Mouse (Mus musculus): Measurements from ENCODE around the gene Sbno2. TPM values are rescaled to one million over a fixed set of nuclear protein-coding genes. Genes with fewer than 3 reads are reported as not detected.

Gene Sbno2
- polyA plus RNA-seq, 1 experiment from 2014 or later, result 15.0 TPM

- peaks cover 90% of the 10 kb centered on the region for H3K36me3 ChIP-seq
- peak; percentile 88 for ATAC-seq
- H3K27ac ChIP-seq, result peak overlapping the region; percentile 96
- peak overlapping the region; percentile 73 for H3K9ac ChIP-seq
- H3K4me3 ChIP-seq, result peak overlapping the region; percentile 32
- H3K4me2 ChIP-seq, result peak overlapping the region; percentile 76
- no peaks in the 10 kb centered on the region for H3K27me3 ChIP-seq (replicated peaks)
- WGBS (ENCODE audit: insufficient replicate concordance), result 52% methylated on average over 16 of the region's 16 CpGs
- H3K9me3 ChIP-seq (replicated peaks), result no peaks in the 10 kb centered on the region
- H3K4me1 ChIP-seq, result peaks cover 73% of the 10 kb centered on the region
These were observed 24.8 kb downstream of the Sbno2 start for GRCm38 (mm10) chr10:80080396-80081070.

- Histone ChIP-seq H3K9me3 (replicated peaks) (no peaks in the 10 kb centered on the region), H3K4me2 (no peak overlapping the region), H3K27ac (peak overlapping the region; percentile 51; the same call in 1 of the 2 replicates), H3K36me3 (peaks cover 79% of the 10 kb centered on the region), H3K27me3 (replicated peaks) (no peaks in the 10 kb centered on the region), H3K4me1 (peaks cover 79% of the 10 kb centered on the region), H3K4me3 (no peak overlapping the region), H3K9ac (no peak overlapping the region)
- no peak for ATAC-seq
- 88% methylated on average over 1 of the region's 1 CpGs for WGBS (ENCODE audit: insufficient replicate concordance)
These were observed 27.0 kb downstream of the Sbno2 start for GRCm38 (mm10) chr10:80078366-80078765.

- WGBS (ENCODE audit: insufficient replicate concordance), result 73% methylated on average over 5 of the region's 5 CpGs
- H3K27ac ChIP-seq, result peak overlapping the region; percentile 49; the same call in 1 of the 2 replicates
- no peak overlapping the region for H3K4me2 ChIP-seq
- peaks cover 79% of the 10 kb centered on the region for H3K4me1 ChIP-seq
- H3K27me3 ChIP-seq (replicated peaks), result no peaks in the 10 kb centered on the region
- H3K36me3 ChIP-seq, result peaks cover 70% of the 10 kb centered on the region
- no peak for ATAC-seq
- no peak overlapping the region for H3K4me3 ChIP-seq
- H3K9ac ChIP-seq, result no peak overlapping the region
- H3K9me3 ChIP-seq (replicated peaks), result no peaks in the 10 kb centered on the region
These were observed 28.1 kb downstream of the Sbno2 start for GRCm38 (mm10) chr10:80077312-80077711.

GRCm38 (mm10) chr10:80076386-80076785, 29.0 kb downstream of the Sbno2 start:
- Histone ChIP-seq H3K9ac (no peak overlapping the region), H3K4me1 (peaks cover 79% of the 10 kb centered on the region), H3K4me3 (no peak overlapping the region), H3K27ac (peak overlapping the region; percentile 59), H3K4me2 (no peak overlapping the region), H3K9me3 (replicated peaks) (no peaks in the 10 kb centered on the region), H3K36me3 (peaks cover 69% of the 10 kb centered on the region), H3K27me3 (replicated peaks) (no peaks in the 10 kb centered on the region)
- 87% methylated on average over 4 of the region's 4 CpGs for WGBS (ENCODE audit: insufficient replicate concordance)
- ATAC-seq, result no peak

GRCm38 (mm10) chr10:80075924-80076323, 29.4 kb downstream of the Sbno2 start:
- Histone ChIP-seq H3K4me1 (peaks cover 79% of the 10 kb centered on the region), H3K9me3 (replicated peaks) (no peaks in the 10 kb centered on the region), H3K9ac (peak overlapping the region; percentile 3; the same call in 1 of the 2 replicates), H3K27ac (peak overlapping the region; percentile 59), H3K36me3 (peaks cover 65% of the 10 kb centered on the region), H3K27me3 (replicated peaks) (no peaks in the 10 kb centered on the region), H3K4me3 (no peak overlapping the region), H3K4me2 (no peak overlapping the region)
- ATAC-seq, result no peak
- WGBS (ENCODE audit: insufficient replicate concordance), result 80% methylated on average over 1 of the region's 1 CpGs

- H3K27me3 ChIP-seq (replicated peaks), result no peaks in the 10 kb centered on the region
- peak overlapping the region; percentile 59 for H3K27ac ChIP-seq
- 0 out of 2 replicates have a peak, but pooled peaks have one; percentile 20 for ATAC-seq
- H3K4me2 ChIP-seq, result peak overlapping the region; percentile 61
- peak overlapping the region; percentile 30 for H3K4me3 ChIP-seq
- H3K36me3 ChIP-seq, result peaks cover 55% of the 10 kb centered on the region
- no peaks in the 10 kb centered on the region for H3K9me3 ChIP-seq (replicated peaks)
- peak overlapping the region; percentile 55 for H3K9ac ChIP-seq
- H3K4me1 ChIP-seq, result peaks cover 79% of the 10 kb centered on the region
- 15% methylated on average over 28 of the region's 28 CpGs for WGBS (ENCODE audit: insufficient replicate concordance)
These were observed 30.4 kb downstream of the Sbno2 start for GRCm38 (mm10) chr10:80074813-80075601.

GRCm38 (mm10) chr10:80072623-80073489, 32.5 kb downstream of the Sbno2 start:
- Histone ChIP-seq H3K4me1 (peaks cover 71% of the 10 kb centered on the region), H3K4me2 (no peak overlapping the region), H3K4me3 (no peak overlapping the region), H3K27me3 (replicated peaks) (no peaks in the 10 kb centered on the region), H3K36me3 (peaks cover 55% of the 10 kb centered on the region), H3K9me3 (replicated peaks) (no peaks in the 10 kb centered on the region), H3K27ac (peak overlapping the region; percentile 90), H3K9ac (no peak overlapping the region)
- 84% methylated on average over 20 of the region's 20 CpGs for WGBS (ENCODE audit: insufficient replicate concordance)
- no peak for ATAC-seq

GRCm38 (mm10) chr10:80071516-80071900, 33.9 kb downstream of the Sbno2 start:
- peak overlapping the region; percentile 58 for H3K9ac ChIP-seq
- no peaks in the 10 kb centered on the region for H3K27me3 ChIP-seq (replicated peaks)
- peaks cover 62% of the 10 kb centered on the region for H3K36me3 ChIP-seq
- no peak; the same call in none of the 2 replicates for ATAC-seq
- WGBS (ENCODE audit: insufficient replicate concordance), result 78% methylated on average over 3 of the region's 3 CpGs
- H3K9me3 ChIP-seq (replicated peaks), result no peaks in the 10 kb centered on the region
- H3K4me2 ChIP-seq, result peak overlapping the region; percentile 49
- H3K27ac ChIP-seq, result peak overlapping the region; percentile 90
- peak overlapping the region; percentile 4; the same call in 1 of the 2 replicates for H3K4me3 ChIP-seq
- H3K4me1 ChIP-seq, result peaks cover 71% of the 10 kb centered on the region

- H3K27ac ChIP-seq, result peak overlapping the region; percentile 90
- peak overlapping the region; percentile 58 for H3K9ac ChIP-seq
- ATAC-seq, result peak; percentile 96
- H3K4me2 ChIP-seq, result peak overlapping the region; percentile 49
- WGBS (ENCODE audit: insufficient replicate concordance), result 55% methylated on average over 9 of the region's 9 CpGs
- peak overlapping the region; percentile 4; the same call in 1 of the 2 replicates for H3K4me3 ChIP-seq
- peaks cover 60% of the 10 kb centered on the region for H3K36me3 ChIP-seq
- H3K9me3 ChIP-seq (replicated peaks), result no peaks in the 10 kb centered on the region
- no peaks in the 10 kb centered on the region for H3K27me3 ChIP-seq (replicated peaks)
- H3K4me1 ChIP-seq, result peaks cover 67% of the 10 kb centered on the region
These were observed 34.4 kb downstream of the Sbno2 start for GRCm38 (mm10) chr10:80070837-80071515.

GRCm38 (mm10) chr10:80069948-80070450, 35.4 kb downstream of the Sbno2 start:
- H3K36me3 ChIP-seq, result peaks cover 61% of the 10 kb centered on the region
- no peak overlapping the region for H3K4me3 ChIP-seq
- H3K27me3 ChIP-seq (replicated peaks), result no peaks in the 10 kb centered on the region
- no peak overlapping the region for H3K4me2 ChIP-seq
- 0 out of 2 replicates have a peak overlapping the region, but pooled peaks have one; percentile 5 for H3K9ac ChIP-seq
- H3K9me3 ChIP-seq (replicated peaks), result no peaks in the 10 kb centered on the region
- H3K4me1 ChIP-seq, result peaks cover 62% of the 10 kb centered on the region
- no peak for ATAC-seq
- H3K27ac ChIP-seq, result peak overlapping the region; percentile 90
- WGBS (ENCODE audit: insufficient replicate concordance), result 86% methylated on average over 4 of the region's 4 CpGs

- no peak overlapping the region for H3K4me2 ChIP-seq
- peak overlapping the region; percentile 90 for H3K27ac ChIP-seq
- WGBS (ENCODE audit: insufficient replicate concordance), result 92% methylated on average over 6 of the region's 7 CpGs
- H3K36me3 ChIP-seq, result peaks cover 62% of the 10 kb centered on the region
- H3K9ac ChIP-seq, result no peak overlapping the region
- no peak overlapping the region for H3K4me3 ChIP-seq
- H3K4me1 ChIP-seq, result peaks cover 56% of the 10 kb centered on the region
- no peak for ATAC-seq
- no peaks in the 10 kb centered on the region for H3K27me3 ChIP-seq (replicated peaks)
- H3K9me3 ChIP-seq (replicated peaks), result no peaks in the 10 kb centered on the region
These were observed 36.1 kb downstream of the Sbno2 start for GRCm38 (mm10) chr10:80069251-80069650.

Data from liver, embryonic 12.5 days (tissue).